Mouse (Mus musculus): ENCODE results near the gene Nlrx1. TPM values are rescaled to one million over a fixed set of nuclear protein-coding genes. Genes with fewer than 3 reads are reported as not detected.

The Nlrx1 gene
- polyA plus RNA-seq, 1 experiment: 15.2 TPM

GRCm38 (mm10) chr9:44268027-44268360, 405 bp downstream of the Nlrx1 start:
- DNase-seq: peak; percentile 96
- Histone ChIP-seq H3K4me1 (ENCODE audit: control insufficient read depth, insufficient read depth, low read length) (peaks cover 8% of the 10 kb centered on the region; the same call in 1 of the 2 replicates), H3K27me3 (replicated peaks; ENCODE audit: control insufficient read depth, insufficient read depth, low read length) (no peaks in the 10 kb centered on the region), H3K36me3 (ENCODE audit: control insufficient read depth, insufficient read depth, low read length) (no peaks in the 10 kb centered on the region), H3K27ac (ENCODE audit: insufficient read depth, low read depth, low read length) (peak overlapping the region; percentile 72), H3K4me3 (ENCODE audit: insufficient read depth, low read depth, low read length) (peak overlapping the region; percentile 66)
- WGBS: 4% methylated on average over 28 of the region's 28 CpGs
- TF ChIP-seq CTCF (conservative IDR thresholded peaks at IDR 0.05; ENCODE audit: insufficient read depth, insufficient read length, low read depth, low read length) (peak; percentile 69), POLR2A (IDR thresholded peaks at IDR 0.05; ENCODE audit: low read depth, low read length) (no peak)

GRCm38 (mm10) chr9:44267319-44268026, 926 bp downstream of the Nlrx1 start:
- TF ChIP-seq CTCF (conservative IDR thresholded peaks at IDR 0.05; ENCODE audit: insufficient read depth, insufficient read length, low read depth, low read length) (peak; percentile 36), POLR2A (IDR thresholded peaks at IDR 0.05; ENCODE audit: low read depth, low read length) (peak; percentile 40)
- Histone ChIP-seq H3K36me3 (ENCODE audit: control insufficient read depth, insufficient read depth, low read length) (no peaks in the 10 kb centered on the region), H3K4me3 (ENCODE audit: insufficient read depth, low read depth, low read length) (peak overlapping the region; percentile 66), H3K27me3 (replicated peaks; ENCODE audit: control insufficient read depth, insufficient read depth, low read length) (no peaks in the 10 kb centered on the region), H3K4me1 (ENCODE audit: control insufficient read depth, insufficient read depth, low read length) (peaks cover 8% of the 10 kb centered on the region; the same call in 1 of the 2 replicates), H3K27ac (ENCODE audit: insufficient read depth, low read depth, low read length) (peak overlapping the region; percentile 72)
- DNase-seq: peak; percentile 45
- 7% methylated on average over 23 of the region's 23 CpGs for WGBS

DNA sequence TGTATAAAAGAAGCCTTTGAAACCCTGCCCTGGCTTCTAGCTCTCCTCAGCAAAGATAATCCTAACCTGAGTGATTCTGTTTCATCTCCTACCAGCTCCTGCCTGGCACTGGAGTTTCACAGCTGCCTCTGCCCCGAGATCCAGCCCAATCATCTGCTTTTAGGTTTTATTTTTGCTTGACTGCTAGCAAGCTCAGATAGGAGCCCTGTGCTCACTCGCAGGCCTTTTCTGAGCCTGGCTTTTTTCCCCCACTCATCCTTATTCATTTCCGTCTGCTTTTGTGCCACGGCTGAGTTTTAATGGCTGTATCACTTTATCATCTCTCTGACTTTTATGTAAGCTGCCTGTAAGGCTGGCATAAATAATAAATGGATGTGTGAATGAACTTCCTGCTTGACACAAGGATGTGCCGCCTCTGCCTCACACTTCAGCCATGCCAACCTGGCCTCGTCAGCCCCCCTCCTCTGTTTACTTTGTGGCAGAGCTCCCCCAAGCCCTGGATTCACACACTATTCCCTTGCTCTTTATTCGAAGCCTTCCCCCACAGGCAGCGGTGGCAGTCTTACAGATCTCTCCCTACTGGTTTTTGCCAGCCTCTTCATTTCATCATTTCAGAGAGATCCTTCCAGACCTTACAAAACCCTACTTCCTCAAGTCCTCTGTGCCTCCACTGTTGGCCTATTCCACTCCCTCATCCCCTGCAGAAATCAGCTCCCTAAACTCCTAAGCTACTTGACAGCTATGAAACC, 1.7 kb downstream of the Nlrx1 start:
- peaks cover 8% of the 10 kb centered on the region; the same call in 1 of the 2 replicates for H3K4me1 ChIP-seq (ENCODE audit: control insufficient read depth, insufficient read depth, low read length)
- 71% methylated on average over 8 of the region's 8 CpGs for WGBS
- no peak overlapping the region for H3K27ac ChIP-seq (ENCODE audit: insufficient read depth, low read depth, low read length)
- H3K27me3 ChIP-seq (replicated peaks; ENCODE audit: control insufficient read depth, insufficient read depth, low read length): no peaks in the 10 kb centered on the region
- no peak for DNase-seq
- H3K36me3 ChIP-seq (ENCODE audit: control insufficient read depth, insufficient read depth, low read length): no peaks in the 10 kb centered on the region
- no peak overlapping the region for H3K4me3 ChIP-seq (ENCODE audit: insufficient read depth, low read depth, low read length)
- no peak for TF ChIP-seq POLR2A (IDR thresholded peaks at IDR 0.05; ENCODE audit: low read depth, low read length)
- no peak for TF ChIP-seq CTCF (conservative IDR thresholded peaks at IDR 0.05; ENCODE audit: insufficient read depth, insufficient read length, low read depth, low read length)

DNA sequence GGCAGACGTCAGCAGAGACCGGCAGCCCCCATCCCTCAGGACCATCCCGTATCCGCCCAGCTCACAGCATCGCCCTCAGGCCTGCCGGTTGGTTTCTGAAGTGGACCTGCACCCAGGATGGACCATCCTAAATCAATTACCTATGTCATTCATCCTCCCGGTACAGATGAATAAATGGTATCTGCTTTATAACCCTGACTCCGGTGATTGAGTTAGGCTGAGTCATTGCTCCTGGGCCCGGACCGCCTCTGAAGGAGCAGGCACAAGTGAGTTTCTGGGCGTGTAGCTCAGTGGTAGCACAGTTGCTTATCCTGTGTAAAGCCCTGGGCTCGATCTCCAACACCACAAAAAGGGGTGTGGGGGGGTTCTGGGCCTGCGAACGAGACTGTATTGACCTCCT, 7.0 kb downstream of the Nlrx1 start:
- Histone ChIP-seq H3K4me1 (ENCODE audit: control insufficient read depth, insufficient read depth, low read length) (no peaks in the 10 kb centered on the region; the same call in 1 of the 2 replicates), H3K4me3 (ENCODE audit: insufficient read depth, low read depth, low read length) (no peak overlapping the region), H3K27me3 (replicated peaks; ENCODE audit: control insufficient read depth, insufficient read depth, low read length) (no peaks in the 10 kb centered on the region), H3K27ac (ENCODE audit: insufficient read depth, low read depth, low read length) (no peak overlapping the region), H3K36me3 (ENCODE audit: control insufficient read depth, insufficient read depth, low read length) (no peaks in the 10 kb centered on the region)
- 92% methylated on average over 14 of the region's 14 CpGs for WGBS
- DNase-seq: no peak
- TF ChIP-seq POLR2A (IDR thresholded peaks at IDR 0.05; ENCODE audit: low read depth, low read length) (no peak), CTCF (conservative IDR thresholded peaks at IDR 0.05; ENCODE audit: insufficient read depth, insufficient read length, low read depth, low read length) (no peak)

DNA sequence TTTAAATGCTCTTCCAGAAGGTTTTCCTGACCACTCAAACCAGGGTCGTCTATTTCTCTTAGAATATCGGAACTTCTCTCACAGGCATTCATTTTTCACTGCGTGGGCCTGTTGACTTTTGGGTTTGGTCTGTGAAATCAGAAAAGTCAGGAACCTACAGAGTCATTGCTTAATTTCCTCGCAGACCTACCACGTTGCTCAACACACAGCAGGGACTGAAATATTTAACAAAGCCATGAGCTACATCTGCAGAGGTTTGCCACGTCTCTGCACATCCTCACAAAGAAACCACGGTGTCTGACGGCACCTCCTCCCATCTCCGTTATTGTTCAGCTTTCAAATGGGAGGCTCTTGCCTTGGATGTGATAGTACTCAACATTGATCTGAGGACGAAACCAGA, 9.4 kb downstream of the Nlrx1 start:
- Histone ChIP-seq H3K27ac (ENCODE audit: insufficient read depth, low read depth, low read length) (no peak overlapping the region), H3K36me3 (ENCODE audit: control insufficient read depth, insufficient read depth, low read length) (no peaks in the 10 kb centered on the region), H3K27me3 (replicated peaks; ENCODE audit: control insufficient read depth, insufficient read depth, low read length) (no peaks in the 10 kb centered on the region), H3K4me1 (ENCODE audit: control insufficient read depth, insufficient read depth, low read length) (no peaks in the 10 kb centered on the region), H3K4me3 (ENCODE audit: insufficient read depth, low read depth, low read length) (no peak overlapping the region)
- TF ChIP-seq CTCF (conservative IDR thresholded peaks at IDR 0.05; ENCODE audit: insufficient read depth, insufficient read length, low read depth, low read length) (no peak), POLR2A (IDR thresholded peaks at IDR 0.05; ENCODE audit: low read depth, low read length) (no peak)
- WGBS: 90% methylated on average over 10 of the region's 10 CpGs
- no peak for DNase-seq

DNA sequence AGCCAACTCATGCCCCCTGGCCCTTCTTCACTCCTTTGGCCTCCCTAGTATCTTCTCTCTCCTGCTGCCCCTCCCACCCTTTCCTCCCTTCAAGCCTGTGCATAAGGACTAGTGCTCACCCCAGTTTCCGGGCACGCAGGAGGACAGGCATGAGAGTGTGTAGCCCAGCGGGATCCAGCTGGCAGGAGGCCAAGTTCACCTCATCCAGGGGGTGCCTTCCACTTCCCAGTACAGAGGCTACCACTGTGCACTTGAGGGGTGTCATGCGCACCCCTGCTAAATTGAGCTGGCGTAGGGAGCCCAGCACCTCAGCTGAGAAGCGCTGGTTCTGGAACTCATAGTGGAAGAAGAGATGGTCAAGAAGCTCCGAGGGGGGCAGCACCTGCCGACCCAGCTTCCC, 12.2 kb downstream of the Nlrx1 start:
- DNase-seq: no peak
- Histone ChIP-seq H3K27me3 (replicated peaks; ENCODE audit: control insufficient read depth, insufficient read depth, low read length) (no peaks in the 10 kb centered on the region), H3K36me3 (ENCODE audit: control insufficient read depth, insufficient read depth, low read length) (no peaks in the 10 kb centered on the region), H3K4me1 (ENCODE audit: control insufficient read depth, insufficient read depth, low read length) (peaks cover 4% of the 10 kb centered on the region; the same call in 1 of the 2 replicates), H3K27ac (ENCODE audit: insufficient read depth, low read depth, low read length) (no peak overlapping the region), H3K4me3 (ENCODE audit: insufficient read depth, low read depth, low read length) (no peak overlapping the region)
- 71% methylated on average over 8 of the region's 8 CpGs for WGBS
- no peak for TF ChIP-seq CTCF (conservative IDR thresholded peaks at IDR 0.05; ENCODE audit: insufficient read depth, insufficient read length, low read depth, low read length)
- TF ChIP-seq POLR2A (IDR thresholded peaks at IDR 0.05; ENCODE audit: low read depth, low read length): no peak

- DNase-seq: no peak
- H3K4me1 ChIP-seq (ENCODE audit: control insufficient read depth, insufficient read depth, low read length): peaks cover 4% of the 10 kb centered on the region; the same call in 1 of the 2 replicates
- no peaks in the 10 kb centered on the region for H3K36me3 ChIP-seq (ENCODE audit: control insufficient read depth, insufficient read depth, low read length)
- H3K4me3 ChIP-seq (ENCODE audit: insufficient read depth, low read depth, low read length): no peak overlapping the region
- TF ChIP-seq CTCF (conservative IDR thresholded peaks at IDR 0.05; ENCODE audit: insufficient read depth, insufficient read length, low read depth, low read length) (no peak), POLR2A (IDR thresholded peaks at IDR 0.05; ENCODE audit: low read depth, low read length) (no peak)
- H3K27me3 ChIP-seq (replicated peaks; ENCODE audit: control insufficient read depth, insufficient read depth, low read length): no peaks in the 10 kb centered on the region
- no peak overlapping the region for H3K27ac ChIP-seq (ENCODE audit: insufficient read depth, low read depth, low read length)
- WGBS: 84% methylated on average over 6 of the region's 6 CpGs
Observed at GRCm38 (mm10) chr9:44255136-44255521, 13.3 kb downstream of the Nlrx1 start.
